Mouse (Mus musculus) T-helper 2 cell (primary cell): Measurements from ENCODE around the gene Oxgr1.
"Not testable (repeated sequence)": the region's sequence is repeated elsewhere in the genome, so short reads cannot be mapped to it uniquely, and the experiment has no call there.

ENCODE experiments used
- in situ Hi-C: fragments of 300-600 bp; cut with MboI, MseI; formaldehyde crosslinking; loops from one replicate; pipeline ENCODE4 v1.15.1; 2025; ENCODE audit warnings: high pct_unique_total_duplicates

Oxgr1 gene

DNA sequence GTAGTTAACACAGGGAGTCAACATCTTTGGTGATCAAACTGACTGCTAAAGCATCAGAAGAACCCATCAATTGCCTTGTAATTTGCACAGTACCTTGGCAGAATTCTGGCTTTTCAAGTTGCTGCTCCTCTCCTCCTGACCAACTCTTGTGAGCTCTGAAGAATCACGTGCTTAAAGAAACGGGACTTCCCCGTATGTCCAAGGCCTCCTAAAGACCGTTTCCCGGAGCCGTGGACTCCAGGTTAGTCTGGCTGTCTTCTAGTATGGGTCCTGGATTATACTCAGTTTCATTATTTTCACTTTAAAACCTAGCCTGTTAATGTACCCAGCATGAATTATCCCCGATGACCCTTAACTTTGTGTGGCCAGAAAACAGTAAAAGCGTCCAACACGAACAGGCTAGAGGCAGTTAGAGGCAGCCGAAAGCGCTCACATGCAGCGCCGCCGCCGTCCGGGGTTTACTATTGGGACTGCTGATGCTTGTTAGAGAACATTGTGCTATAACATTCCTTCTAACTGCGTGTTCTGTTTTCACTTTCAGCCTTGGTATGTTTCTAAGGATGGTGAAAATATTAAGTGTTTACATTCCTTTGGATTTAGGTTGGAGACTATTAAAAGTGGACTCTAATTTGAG, at the start of gene Oxgr1:
Gene Oxgr1 (minus strand): TSS at position 249 of the 634 bp plus-strand sequence.
- in situ Hi-C loops = no loop called here

DNA sequence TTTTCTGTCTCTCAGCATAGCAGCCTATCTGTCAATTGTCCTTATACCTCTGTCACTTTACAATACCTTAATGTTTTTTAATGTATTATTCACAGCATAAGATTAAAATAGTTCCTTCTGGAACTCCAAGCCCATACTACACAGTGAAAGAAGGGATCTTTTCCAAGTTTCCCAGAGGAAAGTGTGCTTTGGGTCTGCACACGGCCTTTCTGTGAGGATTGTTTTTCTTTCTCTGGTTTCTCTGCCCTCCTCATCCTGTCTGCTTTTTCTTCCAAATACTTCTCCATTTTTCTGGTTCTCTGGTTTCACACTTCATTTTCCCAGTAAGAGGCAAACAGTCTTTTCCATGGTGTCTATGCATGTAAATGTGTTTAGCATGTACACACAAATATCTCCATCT, 48.2 kb upstream of the Oxgr1 start:
- in situ Hi-C loops = no loop called here

- in situ Hi-C loops = no loop called here
Observed at GRCm38 (mm10) chr14:120089649-120090360, 47.6 kb upstream of the Oxgr1 start.

- in situ Hi-C loops = no loop called here
Observed at GRCm38 (mm10) chr14:120089006-120089648, 46.9 kb upstream of the Oxgr1 start.

DNA sequence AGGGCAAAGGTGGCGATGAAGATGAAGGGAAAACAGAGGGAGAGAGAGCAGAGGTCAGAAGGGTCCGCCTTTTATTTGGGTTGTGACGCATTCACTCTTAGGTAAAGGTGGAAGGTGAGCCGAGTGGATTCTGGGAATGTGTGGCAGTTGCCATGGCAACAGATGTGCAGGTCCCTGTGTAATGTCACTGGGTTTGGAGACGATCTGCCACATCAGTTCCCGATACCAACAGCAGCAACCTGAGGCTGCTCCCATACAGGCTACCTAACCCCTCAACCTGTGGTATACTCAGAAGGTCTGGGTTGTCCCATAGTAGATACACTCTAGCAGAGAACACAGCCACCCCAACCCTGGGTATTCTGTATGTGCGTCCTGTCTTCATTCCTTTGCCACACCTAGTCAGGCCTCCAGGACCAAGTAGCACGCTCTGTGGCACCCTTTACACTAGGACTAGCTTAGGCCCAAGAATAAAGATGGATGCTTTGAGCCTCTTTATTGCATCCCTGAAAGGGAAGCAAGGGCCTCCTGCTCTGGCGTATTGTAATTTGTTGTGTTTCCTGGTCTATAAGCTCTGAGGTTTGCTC, 41.9 kb upstream of the Oxgr1 start:
- in situ Hi-C loops = no loop called here

- in situ Hi-C loops = no loop called here
Observed at GRCm38 (mm10) chr14:120076192-120076591, 34.0 kb upstream of the Oxgr1 start.

DNA sequence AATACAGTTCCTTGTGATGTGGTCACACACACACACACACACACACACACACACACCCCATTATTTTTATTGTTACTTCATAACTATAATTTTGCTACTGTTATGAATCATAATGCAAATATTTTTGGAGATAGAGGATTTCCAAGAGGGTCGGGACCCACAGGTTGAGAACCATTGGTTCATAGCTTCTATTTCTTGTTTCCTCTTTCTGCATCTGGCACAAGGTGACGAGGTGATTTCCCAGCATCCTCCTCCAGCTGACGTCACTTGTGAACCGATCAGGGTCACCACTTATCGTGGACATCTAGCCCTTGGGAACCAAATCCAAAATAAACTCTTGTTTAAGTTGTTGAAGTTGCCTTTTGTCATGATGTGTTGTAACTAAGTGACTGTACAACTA, 33.5 kb upstream of the Oxgr1 start:
- in situ Hi-C loops = no loop called here

- in situ Hi-C loops = no loop called here
Observed at GRCm38 (mm10) chr14:120074231-120074630, 32.0 kb upstream of the Oxgr1 start.

- in situ Hi-C loops = no loop called here
Observed at GRCm38 (mm10) chr14:120061096-120061495, 18.9 kb upstream of the Oxgr1 start.

DNA sequence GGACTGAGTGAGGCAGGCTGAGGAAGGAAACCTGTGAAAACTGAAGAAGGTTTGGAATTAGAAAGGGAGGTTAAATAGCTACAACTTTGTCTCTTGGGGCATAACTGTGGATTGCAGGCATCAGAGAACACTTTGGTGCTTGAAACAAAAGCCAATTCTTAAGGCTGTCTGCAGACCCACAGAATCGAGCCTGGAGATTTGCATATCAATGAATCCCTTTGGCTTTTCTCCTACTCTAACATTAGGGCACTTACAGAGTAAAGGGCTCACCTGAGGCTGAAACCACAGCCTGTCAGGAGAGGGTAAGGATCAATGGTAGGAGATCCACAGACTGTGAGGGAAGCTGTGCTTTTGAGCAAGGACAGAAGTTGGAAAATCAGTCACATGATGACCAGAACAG, 8.8 kb downstream of the Oxgr1 start:
- in situ Hi-C loops = no loop called here

GRCm38 (mm10) chr14:120019948-120020347, 22.3 kb downstream of the Oxgr1 start:
- in situ Hi-C loops = no loop called here

DNA sequence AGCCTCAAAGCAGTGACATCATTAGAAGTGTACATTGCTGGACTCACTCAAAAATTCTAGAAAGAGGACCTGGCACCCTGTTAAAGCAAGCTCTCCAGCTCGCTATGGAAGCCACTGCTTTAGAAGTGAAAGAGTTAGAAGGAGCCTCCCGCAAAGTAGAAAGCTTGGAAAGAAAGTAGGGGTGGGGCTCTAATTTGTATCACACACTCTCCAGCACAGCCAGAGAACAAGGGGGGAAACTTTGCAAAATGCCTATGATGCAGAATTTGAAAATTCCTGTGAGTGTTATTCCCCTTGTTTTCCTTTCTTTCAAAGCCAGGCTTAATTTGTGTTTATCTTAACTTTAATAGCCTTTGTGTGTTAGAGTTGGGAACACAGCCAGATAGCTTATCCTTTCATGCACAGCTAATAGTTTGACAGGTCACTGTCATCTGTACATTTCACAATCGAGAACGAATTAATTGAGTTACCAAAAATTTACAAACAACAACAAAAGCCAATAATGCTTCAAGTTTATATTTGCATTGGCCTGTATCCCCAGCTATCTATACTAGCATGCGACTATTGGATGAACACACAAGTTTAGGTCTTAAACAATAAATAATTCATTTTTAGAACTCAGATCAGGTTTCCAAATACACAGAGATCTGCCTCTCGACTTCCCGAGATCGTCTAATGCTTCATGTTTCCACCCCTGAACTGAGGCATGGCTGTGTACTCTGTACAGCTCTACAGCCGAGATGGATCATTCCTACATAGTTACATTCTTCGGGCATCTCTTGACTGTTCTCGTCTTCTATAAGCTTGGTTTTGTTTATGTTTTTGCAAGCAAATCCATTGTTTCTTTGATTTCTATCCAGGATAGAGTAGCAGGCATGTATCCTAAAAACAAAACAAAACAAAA, 32.0 kb downstream of the Oxgr1 start:
- in situ Hi-C loops = no loop called here

DNA sequence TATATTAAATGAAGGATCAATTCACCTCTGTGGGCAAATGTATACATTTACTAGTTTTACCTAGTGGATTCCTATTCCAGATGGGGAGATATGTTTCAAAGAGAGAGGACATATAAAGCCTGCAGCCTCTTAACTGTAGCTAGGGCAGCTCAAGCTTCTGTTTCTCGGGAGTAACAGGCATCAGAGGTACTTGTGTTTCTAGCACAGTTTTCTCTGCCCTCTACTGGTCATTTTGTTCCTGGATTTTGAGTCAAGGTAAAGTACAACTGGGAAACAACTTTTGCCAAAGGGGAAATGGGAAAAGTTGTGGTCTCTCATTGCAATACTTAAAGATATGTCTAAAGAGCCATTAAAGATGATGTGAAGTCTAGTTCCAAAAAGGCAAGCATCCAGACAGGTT, 37.1 kb downstream of the Oxgr1 start:
- in situ Hi-C loops = no loop called here

GRCm38 (mm10) chr14:120003661-120004060, 38.6 kb downstream of the Oxgr1 start:
- in situ Hi-C loops = no loop called here

GRCm38 (mm10) chr14:120002673-120003072, 39.6 kb downstream of the Oxgr1 start:
- in situ Hi-C loops = no loop called here

GRCm38 (mm10) chr14:119989651-119990050, 52.6 kb downstream of the Oxgr1 start:
- in situ Hi-C loops = no loop called here

DNA sequence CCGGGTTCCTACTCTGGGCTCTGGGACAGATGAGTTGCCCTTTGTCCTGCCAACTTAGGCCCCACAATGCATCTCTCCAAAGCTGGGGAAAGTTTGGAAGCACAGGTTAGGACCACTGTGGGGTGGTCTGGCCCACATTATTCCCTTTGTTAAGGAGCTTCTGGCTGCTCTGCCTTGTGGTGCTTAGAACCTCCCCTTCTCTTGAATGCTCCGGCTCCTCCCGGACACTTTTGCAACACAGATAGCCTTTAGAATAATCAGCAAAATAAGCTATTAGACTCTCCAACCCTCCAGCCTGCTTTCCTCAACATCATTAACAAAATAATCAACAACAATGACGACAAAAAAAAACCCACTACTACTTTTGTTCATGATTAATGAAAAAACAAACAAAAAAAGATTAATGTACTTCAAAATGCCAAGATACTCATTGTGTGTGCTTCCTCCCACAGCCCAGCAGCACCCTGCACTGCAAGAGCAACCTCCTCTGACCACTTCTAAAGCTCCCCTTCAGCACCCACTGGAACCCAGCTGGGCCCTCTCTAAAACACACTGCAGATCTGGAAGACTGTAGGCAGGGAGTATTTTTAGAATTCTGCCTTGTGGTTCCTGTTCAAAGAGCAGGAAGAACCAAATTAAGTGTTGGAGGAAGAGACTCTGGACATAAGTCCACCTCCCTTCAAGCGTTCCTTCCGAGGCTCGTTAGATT, 53.1 kb downstream of the Oxgr1 start:
- in situ Hi-C loops = no loop called here

DNA sequence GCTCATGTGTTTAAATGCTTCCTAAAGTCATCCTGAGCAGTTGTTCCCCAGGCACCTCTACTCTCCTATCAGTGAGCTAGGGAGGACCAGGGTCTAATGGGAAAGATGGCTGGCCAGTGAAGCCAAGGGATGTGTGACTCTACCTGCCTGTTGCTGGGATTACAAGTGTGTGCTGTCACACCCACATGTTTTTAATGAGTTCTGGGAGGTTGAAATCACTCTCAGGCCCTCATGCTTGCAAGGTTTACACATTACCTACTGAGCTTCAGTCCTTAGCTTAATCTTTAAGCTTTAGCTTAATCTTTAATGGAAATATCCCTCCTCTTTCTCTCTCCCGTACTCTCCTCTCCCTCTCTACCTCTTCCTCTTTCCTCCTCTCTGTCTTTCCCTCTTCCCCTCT, 55.0 kb downstream of the Oxgr1 start:
- in situ Hi-C loops = no loop called here

- in situ Hi-C loops = no loop called here
Observed at GRCm38 (mm10) chr14:119986778-119987177, 55.5 kb downstream of the Oxgr1 start.

GRCm38 (mm10) chr14:119986351-119986750, 55.9 kb downstream of the Oxgr1 start:
- in situ Hi-C loops = not testable (repeated sequence)

DNA sequence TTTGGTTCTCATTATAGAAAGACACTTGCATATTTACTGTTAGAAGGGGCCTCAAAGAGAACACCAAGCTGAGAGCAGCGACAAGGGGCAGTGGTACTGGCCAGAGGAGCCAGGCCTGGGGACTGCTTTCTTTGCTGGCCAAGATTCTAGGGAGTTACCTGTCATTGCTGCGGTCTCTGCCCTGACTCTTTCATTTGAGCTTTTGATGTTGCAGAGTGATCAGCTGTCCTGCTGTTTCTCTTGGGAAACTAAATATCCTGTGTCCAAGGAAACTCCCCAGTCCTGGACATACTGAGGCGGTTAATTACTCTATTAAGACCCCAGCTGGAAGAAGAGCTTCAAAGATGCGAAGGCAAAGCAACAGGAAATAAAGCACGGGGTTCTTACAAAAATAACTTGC, 60.9 kb downstream of the Oxgr1 start:
- in situ Hi-C loops = no loop called here
